Mouse (Mus musculus) brain, embryonic 14.5 days (tissue): ENCODE results near the gene Prpf38b.

ENCODE experiments used
- CTCF ChIP-seq: fragments of 200-500 bp; IDR thresholded peaks from 2 replicates; pipeline ENCODE4 v1.5.1; 2012; ENCODE audit warnings: inconsistent platforms, mild to moderate bottlenecking, moderate library complexity, borderline replicate concordance; ENCODE audit not compliant: insufficient read depth, insufficient read length; ENCODE audit errors: extremely low read depth
- POLR2A ChIP-seq: fragments of 200-500 bp; IDR thresholded peaks from 2 replicates; pipeline ENCODE4 v1.6.1; 2012; ENCODE audit warnings: mild to moderate bottlenecking, inconsistent platforms, borderline replicate concordance; ENCODE audit not compliant: poor library complexity, insufficient read depth, insufficient read length, severe bottlenecking; ENCODE audit errors: extremely low read depth

DNA sequence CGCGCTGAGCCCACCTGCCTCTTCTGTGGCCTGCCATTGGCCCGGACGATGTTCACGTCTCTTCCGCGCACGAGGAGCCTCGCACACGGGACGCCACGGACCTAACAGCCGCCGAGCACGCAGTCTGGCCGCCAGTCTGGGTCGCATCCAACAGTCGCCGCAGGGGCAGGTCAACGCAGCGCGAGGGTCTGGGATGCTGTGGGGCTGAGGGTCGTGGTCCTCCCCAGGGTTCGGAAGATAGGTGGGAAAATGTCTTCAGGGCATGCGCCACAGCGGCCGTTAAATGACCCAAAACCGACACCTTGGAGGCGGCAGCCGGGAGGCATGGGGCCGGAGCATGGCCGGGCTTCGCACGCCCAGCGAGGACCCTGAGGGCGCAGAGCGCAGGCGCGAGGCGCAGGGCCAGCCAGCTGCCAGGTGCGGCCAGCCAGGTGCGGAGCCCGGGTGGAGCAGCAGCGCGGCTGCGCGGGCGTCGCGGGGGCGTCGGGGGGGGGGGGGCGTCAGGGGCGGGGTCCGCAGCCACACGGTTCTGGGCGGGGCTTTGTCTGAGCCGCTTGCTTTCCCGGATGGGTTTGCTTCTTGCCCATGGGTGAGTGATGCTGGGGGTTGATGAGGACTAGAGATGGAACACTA lies 28.6 kb upstream of the Prpf38b start, which contains the start of gene Gm9857:
- no peak for TF ChIP-seq POLR2A
- no peak for TF ChIP-seq CTCF
